Mouse (Mus musculus) ES-E14 (cell line): Measurements from ENCODE around the gene Lamp1. TPM values are rescaled to one million over a fixed set of nuclear protein-coding genes. Genes with fewer than 3 reads are reported as not detected.

Source experiments
- DNase-seq: peaks from one replicate; pipeline ENCODE4 v3.0.0-alpha.2; 2013; ENCODE audit warnings: low read depth, low spot score
- H3K27ac ChIP-seq: 2 replicates; pipeline ENCODE4 v1.5.1; 2012; ENCODE audit warnings: low read depth, mild to moderate bottlenecking, low read length, moderate library complexity, mixed read lengths; ENCODE audit not compliant: poor library complexity, insufficient read depth, severe bottlenecking
- H3K36me3 ChIP-seq: 2 replicates; pipeline ENCODE4 v1.6.1; 2012; ENCODE audit warnings: mild to moderate bottlenecking, low read length, moderate library complexity, mixed read lengths; ENCODE audit not compliant: control insufficient read depth, poor library complexity, insufficient read depth, severe bottlenecking
- H3K4me1 ChIP-seq, 2 experiments: fragments of 150-350 bp in 1 of 2; sonication (generic) in 1 of 2; 2 replicates each; pipeline ENCODE4 v1.6.1; 2012; ENCODE audit warnings: low read length in 2 of 2, mild to moderate bottlenecking in 1 of 2, mixed read lengths in 1 of 2; ENCODE audit not compliant: control insufficient read depth in 2 of 2, insufficient read depth in 2 of 2, poor library complexity in 1 of 2
- H3K4me3 ChIP-seq, 2 experiments: fragments of 150-350 bp in 1 of 2; sonication (generic) in 1 of 2; 2 replicates each; pipeline ENCODE4 v1.5.1; 2012; ENCODE audit warnings: low read length in 2 of 2, low read depth in 1 of 2, mild to moderate bottlenecking in 1 of 2, mixed read lengths in 1 of 2; ENCODE audit not compliant: insufficient read depth in 1 of 2, poor library complexity in 1 of 2, severe bottlenecking in 1 of 2
- H3K9ac ChIP-seq: 2 replicates; pipeline ENCODE4 v1.6.1; 2012; ENCODE audit warnings: low read depth, mild to moderate bottlenecking, low read length, mixed read lengths; ENCODE audit not compliant: poor library complexity, insufficient read depth, severe bottlenecking
- H3K9me3 ChIP-seq: fragments of 150-350 bp; sonication (generic); 2 replicates; pipeline ENCODE4 v1.6.1; 2012; ENCODE audit warnings: low read depth, mild to moderate bottlenecking, low read length; ENCODE audit not compliant: control insufficient read depth, insufficient read depth
- CHD2 ChIP-seq: IDR thresholded peaks from 2 replicates; pipeline ENCODE4 v1.6.1; 2014; ENCODE audit warnings: mild to moderate bottlenecking, low read depth, low read length, inconsistent platforms
- HCFC1 ChIP-seq: IDR thresholded peaks from 2 replicates; pipeline ENCODE4 v1.6.1; 2012; ENCODE audit warnings: low read length, inconsistent platforms, borderline replicate concordance; ENCODE audit not compliant: insufficient read depth
- MAFK ChIP-seq: IDR thresholded peaks from 2 replicates; pipeline ENCODE4 v1.6.1; 2014; ENCODE audit warnings: mild to moderate bottlenecking, low read depth, low read length, inconsistent platforms; ENCODE audit not compliant: insufficient read depth
- ZC3H11A ChIP-seq: IDR thresholded peaks from 2 replicates; pipeline ENCODE4 v1.6.1; 2012; ENCODE audit warnings: low read depth, mild to moderate bottlenecking, inconsistent platforms, low read length, borderline replicate concordance
- ZNF384 ChIP-seq: IDR thresholded peaks from 2 replicates; pipeline ENCODE4 v1.6.1; 2012; ENCODE audit warnings: low read depth, low read length, inconsistent platforms
- in situ Hi-C, 2 experiments: fragments of 600-800 bp; cut with MboI; formaldehyde crosslinking; loops; one replicate each; pipeline ENCODE4 v1.15.1; 2025; ENCODE audit warnings: low sequenced_read_pairs in 2 of 2, inconsistent platforms in 1 of 2; ENCODE audit not compliant: unreplicated experiment in 2 of 2
- total RNA-seq: library from RNA; depleted of rRNA; stranded (reverse); fragments of 300-350 nt; gene quantifications from 2 replicates; pipeline ENCODE4 v1.2.3, GENCODE M21; 2012; rRNA removed

Gene Lamp1
- 559 and 680 TPM in 2 replicates for total RNA-seq

- Histone ChIP-seq H3K4me1 (peaks cover 0 to 6% of the 10 kb centered on the region in 2 experiments; a peak in 2 of 4 replicates), H3K36me3 (peaks cover 5% of the 10 kb centered on the region; the same call in 1 of the 2 replicates), H3K4me3 (peak within 1 kb of the TSS; percentile 84 to 94), H3K9me3 (no peaks in the 10 kb centered on the region), H3K9ac (peak within 1 kb of the TSS; percentile 99), H3K27ac (peak within 1 kb of the TSS; percentile 61)
- peak; percentile 93 for DNase-seq
- TF ChIP-seq CHD2 (peak; percentile 99), HCFC1 (peak; percentile 77; the same call in 1 of the 2 replicates), ZC3H11A (no peak), ZNF384 (no peak), MAFK (no peak)
- in situ Hi-C loops: no loop called here
Observed at GRCm38 (mm10) chr8:13158718-13159376, at the start of gene Lamp1. Lamp1 (plus strand) TSS chr8:13159161.

- TF ChIP-seq CHD2 (no peak), HCFC1 (no peak), ZC3H11A (no peak), ZNF384 (no peak), MAFK (no peak)
- in situ Hi-C loops: no loop called here
- no peaks in the 10 kb centered on the region for H3K9me3 ChIP-seq
- no peaks in the 10 kb centered on the region for H3K4me1 ChIP-seq
- no peak overlapping the region for H3K4me3 ChIP-seq
- H3K27ac ChIP-seq: no peak overlapping the region
- DNase-seq: no peak
- H3K9ac ChIP-seq: no peak overlapping the region
- H3K36me3 ChIP-seq: no peaks in the 10 kb centered on the region
Observed at GRCm38 (mm10) chr8:13109416-13109960, 49.5 kb upstream of the Lamp1 start.

GRCm38 (mm10) chr8:13111917-13112316 lies 47.0 kb upstream of the Lamp1 start:
- Histone ChIP-seq H3K36me3 (no peaks in the 10 kb centered on the region), H3K4me1 (no peaks in the 10 kb centered on the region), H3K27ac (no peak overlapping the region), H3K9ac (no peak overlapping the region), H3K4me3 (no peak overlapping the region), H3K9me3 (no peaks in the 10 kb centered on the region)
- in situ Hi-C loops: no loop called here
- no peak for TF ChIP-seq CHD2
- TF ChIP-seq HCFC1: no peak
- TF ChIP-seq MAFK: no peak
- no peak for TF ChIP-seq ZC3H11A
- TF ChIP-seq ZNF384: no peak
- no peak for DNase-seq

- in situ Hi-C loops: no loop called here
- DNase-seq: no peak
Observed at GRCm38 (mm10) chr8:13113232-13113631, 45.7 kb upstream of the Lamp1 start.

More at GRCm38 (mm10) chr8:13113232-13113631, 45.7 kb upstream of the Lamp1 start:
- no peak overlapping the region for H3K27ac ChIP-seq
- H3K36me3 ChIP-seq: peaks cover 4% of the 10 kb centered on the region; the same call in 1 of the 2 replicates
- H3K9me3 ChIP-seq: no peaks in the 10 kb centered on the region
- TF ChIP-seq ZC3H11A: no peak
- no peak overlapping the region for H3K9ac ChIP-seq
- no peaks in the 10 kb centered on the region for H3K4me1 ChIP-seq
- no peak overlapping the region for H3K4me3 ChIP-seq
